Mouse (Mus musculus) urinary bladder, adult 18-20 months (tissue): ENCODE data around the gene Gm48552.

ENCODE experiments used
- DNase-seq, 2 experiments: peaks; one replicate each; pipeline ENCODE4 v3.0.0; 2022; ENCODE audit warnings: low spot score in 2 of 2, mixed read lengths in 2 of 2

Gm48552 gene

DNA sequence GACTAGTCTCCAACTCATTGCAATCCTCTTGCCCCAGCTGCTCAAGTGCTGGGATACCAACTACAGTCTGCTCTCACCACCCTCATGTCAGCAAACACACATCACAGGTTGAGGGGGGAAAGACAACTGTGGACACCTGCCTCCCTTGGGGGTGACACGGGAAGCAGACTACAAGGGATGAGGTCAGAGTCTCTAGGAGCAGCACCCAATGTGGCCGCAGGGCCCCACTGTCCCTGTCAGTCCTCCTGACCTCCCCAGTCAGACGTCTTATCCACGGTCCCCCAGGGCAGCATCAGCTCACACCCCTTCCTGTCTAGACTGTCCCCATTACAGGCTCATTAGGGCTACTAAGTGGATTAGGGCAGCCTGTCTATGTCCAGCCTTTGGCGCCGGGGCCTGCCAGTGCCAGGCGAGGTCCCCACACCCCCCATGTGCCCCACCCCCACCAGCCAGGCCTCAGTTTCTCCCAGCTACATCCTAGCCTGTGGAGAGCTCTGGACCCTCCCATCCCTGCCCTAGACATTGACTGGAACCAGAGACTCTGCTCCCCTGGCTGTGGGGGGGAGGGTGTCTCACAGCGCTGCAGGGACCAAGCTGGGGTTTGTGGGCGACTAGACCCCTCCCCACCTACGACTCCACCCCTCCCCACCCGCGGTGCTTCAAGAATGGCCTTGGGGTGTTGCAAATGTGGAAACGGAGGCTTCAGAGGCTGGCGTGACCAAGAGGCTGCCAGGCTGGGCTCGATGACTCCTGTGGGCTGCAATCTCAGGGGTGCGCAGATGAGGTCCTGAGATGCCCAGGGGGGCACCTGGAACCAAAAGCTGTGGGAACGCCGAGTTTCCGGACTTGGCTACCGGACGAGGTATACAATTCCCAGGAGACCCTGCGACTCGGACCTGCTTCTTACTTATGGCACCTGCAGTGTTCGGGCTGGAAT, 18.0 kb downstream of the Gm48552 start:
- DNase-seq = no peak

DNA sequence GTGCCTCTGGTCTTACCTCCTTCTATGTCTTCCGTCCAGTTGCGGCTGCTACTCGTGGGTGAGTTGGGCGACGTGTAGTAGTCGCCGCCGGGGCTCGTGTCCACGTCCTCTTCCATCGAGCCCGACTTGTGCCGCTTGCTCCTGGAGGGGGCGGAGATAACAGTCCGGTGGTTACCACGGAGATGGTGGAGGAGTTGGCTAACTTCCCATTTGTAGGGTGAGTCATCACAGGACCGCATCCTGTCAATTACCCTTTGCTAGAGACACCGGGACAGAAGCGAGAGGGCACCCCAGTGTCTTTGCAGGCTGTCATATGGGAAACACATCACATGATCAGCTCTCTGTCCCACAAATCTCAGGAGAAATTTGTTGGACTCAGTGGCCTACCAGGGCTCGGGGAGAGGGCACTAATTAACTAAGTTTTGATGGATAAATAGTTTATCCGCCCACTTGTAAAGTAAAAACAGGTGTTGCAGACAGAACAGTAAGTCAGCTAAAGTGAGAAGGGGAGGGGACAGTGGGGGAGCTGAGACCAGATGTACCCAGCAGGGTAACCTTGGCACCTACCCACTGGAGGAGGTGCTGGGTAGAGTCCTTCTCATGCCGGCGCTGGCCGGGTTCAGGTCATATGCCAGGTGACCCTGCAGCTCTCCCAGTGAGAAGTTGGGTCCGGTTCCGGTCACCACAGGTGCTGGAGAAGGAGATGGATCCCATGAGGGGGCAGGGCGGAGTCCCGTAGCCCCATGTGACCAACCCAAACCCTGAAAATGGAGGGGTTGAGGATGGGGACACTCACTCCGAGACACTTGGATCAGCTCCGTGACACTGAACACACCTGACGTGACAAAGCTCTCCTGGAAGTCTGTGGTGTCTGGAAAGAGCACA, 19.0 kb downstream of the Gm48552 start:
- peak in 1 of 2 experiments; percentile 74 for DNase-seq

- DNase-seq = no peak
Measured at GRCm38 (mm10) chr10:81408424-81408729, 19.6 kb downstream of the Gm48552 start.

- peak in 1 of 2 experiments; percentile 52 for DNase-seq
Measured at GRCm38 (mm10) chr10:81408871-81409291, 20.1 kb downstream of the Gm48552 start.

DNA sequence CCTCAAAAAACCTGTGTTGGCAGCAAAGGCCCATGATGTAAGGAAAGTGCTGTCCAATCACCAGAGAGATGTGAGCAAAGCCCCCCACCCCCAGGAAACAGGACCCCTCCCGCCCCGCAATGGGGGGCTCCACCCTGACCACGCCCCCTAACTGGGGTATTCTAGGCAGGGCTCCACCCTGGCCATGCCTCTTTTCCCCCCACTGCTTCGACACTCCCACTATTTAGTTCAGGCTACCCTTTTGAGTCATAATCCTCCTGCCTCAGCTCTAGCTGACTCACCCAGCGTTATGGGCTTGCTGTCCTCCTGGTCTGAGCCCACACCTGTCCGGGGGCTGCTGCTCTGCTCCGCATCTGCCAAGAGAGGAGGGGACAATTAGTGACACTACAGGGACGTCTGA, 20.5 kb downstream of the Gm48552 start:
- DNase-seq = no peak

GRCm38 (mm10) chr10:81410350-81410749, 21.5 kb downstream of the Gm48552 start:
- DNase-seq = no peak

GRCm38 (mm10) chr10:81410981-81411380, 22.2 kb downstream of the Gm48552 start:
- no peak for DNase-seq

DNA sequence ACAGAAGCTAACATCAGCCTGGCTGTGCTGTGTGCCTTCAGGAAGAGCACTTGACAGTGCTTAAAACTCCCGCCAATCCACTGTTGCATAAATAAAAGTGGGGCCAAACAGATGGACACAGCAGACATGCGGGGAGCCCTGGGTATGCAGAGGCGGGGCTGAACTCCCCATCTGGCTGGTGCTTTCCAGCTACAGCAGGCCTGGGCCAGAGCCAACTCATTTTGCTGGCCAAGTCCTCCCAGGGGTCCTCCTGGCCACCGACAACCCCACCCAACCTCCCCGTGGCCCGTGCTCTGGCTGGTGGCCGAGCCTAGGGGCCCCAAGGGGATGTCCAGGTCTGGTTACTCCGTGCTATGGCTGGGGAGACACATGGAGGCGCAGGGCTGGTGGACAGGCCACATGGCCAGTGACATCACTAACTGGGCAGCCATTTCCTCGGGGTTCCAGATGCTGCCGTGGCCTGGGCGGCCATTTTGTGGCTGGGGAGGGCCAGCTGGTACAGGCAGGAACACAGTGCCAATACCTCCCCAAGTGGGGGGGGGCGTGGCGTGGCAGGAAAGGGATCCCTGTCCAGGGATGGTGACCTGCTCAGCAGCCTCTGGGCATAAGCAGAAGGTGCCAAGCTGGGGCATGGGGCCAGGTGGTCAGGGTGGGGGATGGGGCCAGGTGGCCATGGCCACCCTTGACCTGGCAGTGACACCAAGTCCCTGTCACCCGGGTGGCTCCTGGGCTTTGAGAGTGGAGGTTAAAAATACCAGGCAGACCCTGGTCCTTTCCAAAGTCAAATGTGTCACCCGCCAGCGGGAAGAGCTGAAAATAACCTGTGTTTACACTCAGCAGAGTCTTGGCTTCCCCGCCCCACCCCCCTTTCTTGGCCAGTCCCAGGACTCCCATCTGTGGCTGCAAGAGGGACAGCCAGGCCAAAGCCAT, 22.9 kb downstream of the Gm48552 start:
- peak in 1 of 2 experiments; percentile 59 for DNase-seq

DNA sequence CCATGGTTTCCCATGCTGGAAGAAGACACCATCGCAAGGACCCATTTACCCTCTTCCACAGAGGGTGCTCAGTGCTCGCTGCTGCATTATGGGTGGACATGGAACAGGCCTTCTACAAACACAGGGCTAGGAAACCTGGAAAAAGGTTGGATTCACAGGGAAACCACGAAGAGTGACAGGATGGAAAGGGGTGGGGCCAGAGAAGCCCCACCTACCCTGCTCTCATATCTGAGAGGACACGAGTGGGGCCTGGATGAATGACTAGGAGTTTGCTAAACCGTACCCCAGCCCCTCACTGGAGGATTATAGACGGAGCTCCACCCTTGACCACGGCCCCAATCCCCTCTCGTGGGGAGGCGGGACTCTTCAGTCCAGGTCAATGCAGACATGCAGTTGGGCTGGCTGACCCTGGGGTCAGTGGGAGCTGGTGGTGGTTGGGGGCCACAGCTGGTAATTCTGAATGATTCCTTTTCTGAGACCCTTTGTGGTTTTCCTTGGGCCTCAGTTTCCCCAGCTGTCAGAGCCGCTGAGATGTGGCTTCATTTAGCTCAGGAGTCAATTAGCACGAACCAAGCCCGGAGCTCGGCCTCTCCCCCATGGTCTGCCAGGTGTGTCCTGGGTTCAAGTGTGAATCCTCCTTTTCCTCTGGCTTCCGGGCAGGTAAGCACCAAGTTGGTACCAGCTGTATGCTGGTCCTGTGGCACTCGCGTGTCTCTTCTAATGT, 23.9 kb downstream of the Gm48552 start:
- DNase-seq = no peak

GRCm38 (mm10) chr10:81413310-81414261, 24.8 kb downstream of the Gm48552 start:
- peak; percentile 65 to 81 for DNase-seq

- DNase-seq = no peak
Measured at GRCm38 (mm10) chr10:81414682-81415081, 25.9 kb downstream of the Gm48552 start.

- no peak for DNase-seq
Measured at GRCm38 (mm10) chr10:81415146-81415545, 26.3 kb downstream of the Gm48552 start.

- no peak for DNase-seq
Measured at GRCm38 (mm10) chr10:81415549-81416310, 26.9 kb downstream of the Gm48552 start.

- peak; percentile 66 to 70 for DNase-seq
Measured at GRCm38 (mm10) chr10:81416581-81417226, 27.9 kb downstream of the Gm48552 start.

DNA sequence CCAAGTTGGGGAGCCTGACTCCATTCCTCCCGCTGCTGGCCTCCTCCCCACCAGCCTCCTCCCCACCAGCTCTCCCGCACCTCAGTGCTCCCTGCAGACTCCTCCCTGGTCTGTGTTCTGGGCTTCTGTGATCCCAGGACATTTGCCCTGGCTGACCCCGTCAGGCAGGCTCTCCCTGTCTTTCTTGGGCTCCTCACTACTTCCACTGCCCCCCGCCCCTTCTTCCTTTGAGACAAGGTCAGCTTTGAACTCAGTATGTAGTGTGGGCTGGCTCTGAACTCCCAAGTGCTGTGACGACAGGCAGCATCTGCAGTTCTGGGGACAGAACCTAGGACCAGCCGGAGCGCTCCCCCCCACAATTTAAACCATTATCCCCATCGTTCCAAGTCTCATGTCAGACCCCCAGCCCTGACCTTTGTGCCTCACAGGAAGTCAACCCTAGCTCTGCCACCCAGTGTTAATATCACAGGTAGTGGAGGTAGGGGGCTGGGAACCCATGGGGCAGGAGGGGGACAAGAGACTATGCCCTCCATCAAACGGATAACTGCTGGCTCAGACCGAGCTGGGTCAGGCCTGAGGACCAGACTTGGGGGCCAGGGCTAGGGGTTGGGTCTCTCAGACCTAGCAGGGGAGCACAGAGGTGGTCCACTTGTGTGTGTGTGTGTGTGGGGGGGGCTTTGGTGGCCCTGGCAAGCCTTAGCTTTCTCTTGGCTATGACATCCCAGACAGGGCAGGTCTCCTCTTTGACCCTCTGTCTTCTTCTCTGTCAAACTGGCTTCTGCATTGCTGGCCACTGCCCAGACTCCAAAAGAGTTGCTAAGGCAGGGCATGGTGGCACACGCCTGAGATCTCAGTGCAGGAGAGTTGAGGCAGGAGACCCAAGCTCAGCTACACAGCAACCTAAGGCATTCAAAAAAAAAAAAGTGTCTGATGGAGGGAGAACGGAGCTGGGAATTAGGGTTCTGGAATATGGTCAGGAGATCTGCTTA, 28.7 kb downstream of the Gm48552 start:
- no peak for DNase-seq

- no peak for DNase-seq
Measured at GRCm38 (mm10) chr10:81418216-81419070, 29.6 kb downstream of the Gm48552 start.
